Mouse (Mus musculus): ENCODE data around the gene Steap2.

The Steap2 gene

GRCm38 (mm10) chr5:5663655-5664370 lies 30.6 kb downstream of the Steap2 start, which contains the start of gene Cfap69:
TSS of gene Cfap69 (minus strand) at chr5:5664239.
- no peak for DNase-seq

GRCm38 (mm10) chr5:5663057-5663456 lies 31.3 kb downstream of the Steap2 start:
- DNase-seq = no peak

- DNase-seq = no peak
Measured at GRCm38 (mm10) chr5:5658680-5659079, 35.7 kb downstream of the Steap2 start.

- no peak for DNase-seq
Measured at GRCm38 (mm10) chr5:5657932-5658331, 36.4 kb downstream of the Steap2 start.

- no peak for DNase-seq
Measured at GRCm38 (mm10) chr5:5648817-5649569, 45.4 kb downstream of the Steap2 start.

GRCm38 (mm10) chr5:5646173-5646572 lies 48.2 kb downstream of the Steap2 start:
- DNase-seq = no peak

- no peak for DNase-seq
Measured at GRCm38 (mm10) chr5:5638496-5638895, 55.9 kb downstream of the Steap2 start.

GRCm38 (mm10) chr5:5625491-5625890 lies 68.9 kb downstream of the Steap2 start:
- DNase-seq = no peak

- DNase-seq = no peak
Measured at GRCm38 (mm10) chr5:5618329-5618728, 76.0 kb downstream of the Steap2 start.

Data from thymus, adult 18-20 months (tissue).